Mouse (Mus musculus) ES-CJ7 (cell line): ENCODE results near the gene Hcfc1r1.

Experiments
- DNase-seq: peaks from one replicate; pipeline ENCODE4 v3.0.0; 2011; ENCODE audit warnings: low read depth, low spot score

Hcfc1r1 gene

DNA sequence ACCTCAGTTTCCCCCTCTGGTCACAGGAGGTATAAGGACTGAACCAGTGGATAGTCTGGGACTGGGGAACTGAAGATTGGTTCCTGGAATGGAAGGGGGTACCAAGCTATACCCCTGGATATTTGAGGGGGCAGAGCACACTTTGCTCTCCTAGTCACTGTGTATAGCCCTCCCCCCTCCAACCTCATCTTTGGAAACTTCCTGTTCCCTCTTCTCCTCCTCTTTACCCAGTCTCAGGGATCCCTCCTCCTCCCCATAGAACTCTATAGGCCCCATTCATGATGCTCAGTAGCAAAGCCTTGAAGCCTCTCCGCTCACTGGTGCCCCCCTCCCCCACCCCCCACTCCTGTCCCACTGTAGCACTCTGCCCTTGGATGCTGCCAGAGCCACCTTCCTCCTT, 46.1 kb downstream of the Hcfc1r1 start:
- DNase-seq: no peak

DNA sequence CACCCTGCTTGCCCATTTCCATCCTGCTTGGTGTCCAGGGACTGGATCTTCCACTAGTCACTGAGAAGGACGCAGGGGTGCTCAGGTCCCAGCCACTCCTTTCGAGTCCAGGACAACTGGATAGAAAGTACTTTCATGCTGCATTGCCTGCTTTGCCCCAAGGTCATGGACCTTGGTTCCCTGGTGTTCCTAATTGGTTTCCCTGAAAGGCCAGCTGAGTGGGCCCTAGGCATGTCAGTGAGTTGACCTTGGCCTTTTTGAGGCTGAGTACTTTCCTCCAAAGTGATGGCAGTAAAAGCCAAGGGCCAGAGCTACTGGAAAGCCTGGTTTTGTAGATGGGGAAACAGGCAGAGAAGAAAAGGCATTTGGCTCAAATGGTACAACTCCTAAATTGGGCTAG, 48.5 kb downstream of the Hcfc1r1 start:
- no peak for DNase-seq

DNA sequence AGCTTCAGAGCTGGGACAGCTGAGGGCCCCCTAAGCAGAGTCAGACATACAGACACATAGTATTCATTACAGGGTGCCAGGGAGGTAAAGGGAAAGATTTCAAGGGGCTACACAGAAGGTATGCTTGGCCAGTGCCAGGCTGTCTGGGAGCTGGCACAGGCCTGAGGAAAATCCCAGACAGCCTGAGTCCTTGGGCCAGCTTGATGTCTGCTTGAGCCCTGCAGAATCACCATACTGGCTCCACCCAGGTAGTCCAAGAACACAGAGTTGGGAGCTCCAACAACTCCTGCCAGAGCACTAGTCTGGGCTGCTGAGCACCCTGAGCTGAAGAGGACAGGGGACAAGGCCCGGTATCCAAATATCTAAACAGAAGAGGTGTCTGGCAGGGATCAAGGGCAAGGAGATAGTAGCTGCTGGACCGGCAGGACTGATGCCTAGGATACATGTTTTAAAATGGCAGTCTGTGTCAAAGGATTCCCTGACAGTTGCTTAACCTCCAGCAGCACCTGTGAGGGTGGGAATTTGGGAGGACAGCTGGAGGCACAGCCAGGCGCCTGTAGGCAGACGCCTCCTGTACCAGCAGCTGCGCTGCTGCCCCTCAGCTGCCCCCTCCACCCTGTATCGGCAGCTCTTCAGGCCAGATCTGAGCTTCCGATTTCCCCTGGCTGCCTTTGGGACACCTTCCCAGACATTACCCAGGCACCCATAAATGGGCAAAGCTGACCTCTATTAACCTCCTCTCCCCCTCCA, 49.2 kb downstream of the Hcfc1r1 start, which contains the start of gene 1520401A03Rik:
TSS of gene 1520401A03Rik (minus strand) at position 408 of the 750 bp plus-strand sequence.
- DNase-seq: no peak
